Comparison of ENCODE assay signal across 19 mouse cellular contexts in genomic region chr15:102176571-102177316, GRCm38 (mm10). TPM values are rescaled to one million over a fixed set of nuclear protein-coding genes. Genes with fewer than 3 reads are reported as not detected.
DNase-seq lines count a peak whose midpoint lies in the region; ATAC-seq and TF ChIP-seq lines count a peak whose summit lies in the region.
"Had no signal": no experiment of that assay in that cellular context is flagged by ENCODE, and none has a peak within 500 bp of the region (broad histone marks: within the 10 kb centered on the region; RNA-seq: fewer than 3 reads in every experiment).

No protein-coding gene starts in this region.

- intact Hi-C loops in gastrocnemius, adult 2 months (cut with DNase I) = no loop called here
- intact Hi-C loops in heart, adult 2 months (cut with DNase I) = loop anchor here (5.0 kb wide), 1 partner anchor 141 kb away; no protein-coding TSS in a partner anchor

- peak; percentile 44; the same call in 1 of the 2 replicates for ATAC-seq in liver, embryonic 14.5 days (ENCODE audit: insufficient read depth)

- TF ChIP-seq POLR2A in spleen, adult 2 months (IDR thresholded peaks at IDR 0.05; ENCODE audit: low read depth, low read length) = no peak
- no peak for TF ChIP-seq POLR2A in heart, adult 2 months (IDR thresholded peaks at IDR 0.05; ENCODE audit: insufficient read depth, low read depth, low read length)

- no peaks in the 10 kb centered on the region for H3K9me3 ChIP-seq in liver, embryonic 14.5 days (ENCODE audit: control insufficient read depth, low read length)
- H3K9me3 ChIP-seq: embryonic facial prominence, embryonic 15.5 days; forebrain, embryonic 10.5 days; heart, embryonic 10.5 days; hindbrain, embryonic 15.5 days; midbrain, embryonic 12.5 days; neural tube, embryonic 13.5 days had no signal

- H3K27ac ChIP-seq in gastrocnemius, adult 2 months = peak overlapping the region; percentile 24; the same call in 1 of the 2 replicates
- 0 out of 2 replicates have a peak overlapping the region, but pooled peaks have one; percentile 18 for H3K27ac ChIP-seq in spleen, adult 2 months (ENCODE audit: insufficient read depth, low read length)
- no peak overlapping the region for H3K27ac ChIP-seq in liver, embryonic 14.5 days
- H3K27ac ChIP-seq in heart, adult 2 months = no peak overlapping the region; the same call in 1 of the 2 replicates
- H3K27ac ChIP-seq: embryonic facial prominence, embryonic 15.5 days; forebrain, embryonic 10.5 days; heart, embryonic 10.5 days; hindbrain, embryonic 15.5 days; midbrain, embryonic 12.5 days; neural tube, embryonic 13.5 days had no signal

- H3K27me3 ChIP-seq in spleen, adult 2 months (ENCODE audit: control insufficient read depth, insufficient read depth, low read length) = no peaks in the 10 kb centered on the region
- no peaks in the 10 kb centered on the region for H3K27me3 ChIP-seq in liver, embryonic 14.5 days (ENCODE audit: control insufficient read depth, insufficient read depth, low read length)
- no peaks in the 10 kb centered on the region for H3K27me3 ChIP-seq in heart, adult 2 months (ENCODE audit: control insufficient read depth, insufficient read depth, low read length)
- H3K27me3 ChIP-seq: embryonic facial prominence, embryonic 15.5 days; hindbrain, embryonic 15.5 days; midbrain, embryonic 12.5 days; neural tube, embryonic 13.5 days had no signal

- no peaks in the 10 kb centered on the region for H3K4me1 ChIP-seq in spleen, adult 2 months (ENCODE audit: control insufficient read depth, insufficient read depth, insufficient read length)
- H3K4me1 ChIP-seq in liver, embryonic 14.5 days (replicated peaks; ENCODE audit: control insufficient read depth in 2 of 2, insufficient read depth in 2 of 2, low read length in 1 of 2) = peaks cover 0 to 8% of the 10 kb centered on the region in 2 experiments; a peak in 1 of 4 replicates
- H3K4me1 ChIP-seq in heart, adult 2 months (ENCODE audit: control insufficient read depth, insufficient read depth, low read length) = peaks cover 2% of the 10 kb centered on the region
- H3K4me1 ChIP-seq: embryonic facial prominence, embryonic 15.5 days; forebrain, embryonic 10.5 days; heart, embryonic 10.5 days; hindbrain, embryonic 15.5 days; midbrain, embryonic 12.5 days; neural tube, embryonic 13.5 days had no signal

- H3K4me3 ChIP-seq in gastrocnemius, adult 2 months = no peak overlapping the region
- no peak overlapping the region for H3K4me3 ChIP-seq in spleen, adult 2 months (ENCODE audit: extremely low read depth, insufficient read depth, insufficient read length)
- no peak overlapping the region for H3K4me3 ChIP-seq in liver, embryonic 14.5 days (ENCODE audit: insufficient read depth in 1 of 2, low read depth in 2 of 2, low read length in 2 of 2)
- H3K4me3 ChIP-seq in heart, adult 2 months = no peak overlapping the region
- H3K4me3 ChIP-seq: embryonic facial prominence, embryonic 15.5 days; forebrain, embryonic 10.5 days; heart, embryonic 10.5 days; hindbrain, embryonic 15.5 days; midbrain, embryonic 12.5 days; neural tube, embryonic 13.5 days had no signal

- WGBS in spleen, adult 2 months = 76% methylated on average over 7 of the region's 7 CpGs
- WGBS in liver, embryonic 14.5 days (ENCODE audit: insufficient replicate concordance) = 46% methylated on average over 7 of the region's 7 CpGs
- 51% methylated on average over 7 of the region's 7 CpGs for WGBS in heart, adult 2 months

- peak; percentile 24; the same call in 1 of the 2 replicates for TF ChIP-seq EP300 in liver, embryonic 14.5 days (IDR thresholded peaks at IDR 0.05; ENCODE audit: low read depth)
- TF ChIP-seq EP300 in heart, adult 2 months (IDR thresholded peaks at IDR 0.05; ENCODE audit: insufficient read depth, low read depth, low read length) = no peak

- TF ChIP-seq CTCF in gastrocnemius, adult 2 months (IDR thresholded peaks at IDR 0.05) = no peak
- no peak for TF ChIP-seq CTCF in spleen, adult 2 months (IDR thresholded peaks at IDR 0.05; ENCODE audit: extremely low read depth, insufficient read depth, insufficient read length, insufficient replicate concordance)
- TF ChIP-seq CTCF in liver, embryonic 14.5 days (IDR thresholded peaks at IDR 0.05; ENCODE audit: low read depth) = no peak
- TF ChIP-seq CTCF in heart, adult 2 months (IDR thresholded peaks at IDR 0.05) = no peak

- no peaks in the 10 kb centered on the region for H3K36me3 ChIP-seq in spleen, adult 2 months (ENCODE audit: control insufficient read depth, insufficient read depth, low read length)
- no peaks in the 10 kb centered on the region for H3K36me3 ChIP-seq in liver, embryonic 14.5 days (replicated peaks; ENCODE audit: control insufficient read depth, insufficient read depth, low read depth)
- no peaks in the 10 kb centered on the region for H3K36me3 ChIP-seq in heart, adult 2 months (ENCODE audit: control insufficient read depth, insufficient read depth, low read length)
- H3K36me3 ChIP-seq: hindbrain, embryonic 15.5 days; midbrain, embryonic 12.5 days had no signal

- no peak for DNase-seq in gastrocnemius, adult 2 months
- no peak for DNase-seq in gastrocnemius, adult 18-20 months (ENCODE audit: low spot score)
- DNase-seq in spleen, adult 2 months (ENCODE audit: low read depth in 1 of 2, low spot score in 2 of 2) = no peak
- no peak for DNase-seq in spleen, adult 18-20 months
- DNase-seq in liver, embryonic 14.5 days (ENCODE audit: low read depth in 3 of 3, low spot score in 3 of 3) = no peak
- no peak for DNase-seq in cerebellum, postnatal 10 days
- DNase-seq in heart, adult 2 months = no peak
- no peak for DNase-seq in right cerebral cortex, postnatal 10 days (ENCODE audit: low spot score in 2 of 2)
- DNase-seq: B cell, adult 2 months; cerebellum, adult 8-10 months; gastrocnemius, postnatal 25 days; layer of hippocampus, postnatal 36 days; thymus, adult 2 months had no signal

- H3K9ac ChIP-seq in liver, embryonic 14.5 days (replicated peaks) = no peak overlapping the region
- H3K9ac ChIP-seq in heart, adult 2 months (ENCODE audit: low read depth, low read length) = no peak overlapping the region
- H3K9ac ChIP-seq: embryonic facial prominence, embryonic 15.5 days; hindbrain, embryonic 15.5 days; midbrain, embryonic 12.5 days; neural tube, embryonic 13.5 days had no signal

- H3K4me2 ChIP-seq in liver, embryonic 14.5 days (ENCODE audit: low read depth) = no peak overlapping the region
- H3K4me2 ChIP-seq: embryonic facial prominence, embryonic 15.5 days; hindbrain, embryonic 15.5 days; midbrain, embryonic 12.5 days; neural tube, embryonic 13.5 days had no signal

- no peaks in the 10 kb centered on the region for H3K79me2 ChIP-seq in heart, adult 2 months (replicated peaks; ENCODE audit: control insufficient read depth, insufficient read depth, low read length)

RNA-seq across cellular contexts. Expression of gene Zfp740, which starts 26.3 kb away (rescaled TPM):
- 10 to 100 TPM; 26.8 to 29.6 TPM for total RNA-seq in gastrocnemius, adult 2 months (2021)
- total RNA-seq in gastrocnemius, adult 18-20 months (2021) = 10 to 100 TPM; 24.0 to 29.0 TPM
- polyA plus RNA-seq in spleen, adult 2 months (2012; rRNA removed) = 26.8 and 30.2 TPM in 2 replicates
- polyA plus RNA-seq in liver, embryonic 14.5 days (2012; rRNA removed) = 10.2 and 14.9 TPM in 2 replicates
- 11.7 and 12.0 TPM in 2 replicates for polyA plus RNA-seq in liver, embryonic 14.5 days (2014; fragmentation: Nextera tagmentation; extraction: Ambion mirVana)
- 10 to 100 TPM; 31.6 to 32.8 TPM for total RNA-seq in heart, adult 2 months (2021)
- polyA plus RNA-seq in heart, adult 2 months (2012; rRNA removed) = 16.2 and 29.9 TPM in 2 replicates

RNA-seq across cellular contexts. Expression of gene Soat2, which starts 26.4 kb away (rescaled TPM):
- under 1 TPM in 1 of 2 experiments, not detected in 1; 0.14 TPM for total RNA-seq in gastrocnemius, adult 2 months (2021)
- under 1 TPM in 1 of 2 experiments, not detected in 1; 0.09 TPM for total RNA-seq in gastrocnemius, adult 18-20 months (2021)
- polyA plus RNA-seq in spleen, adult 2 months (2012; rRNA removed) = 3.2 and 5.4 TPM in 2 replicates
- polyA plus RNA-seq in liver, embryonic 14.5 days (2012; rRNA removed) = 34.4 and 36.4 TPM in 2 replicates
- polyA plus RNA-seq in liver, embryonic 14.5 days (2014; fragmentation: Nextera tagmentation; extraction: Ambion mirVana) = 21.9 and 25.5 TPM in 2 replicates
- total RNA-seq in heart, adult 2 months (2021) = under 1 TPM in 1 of 2 experiments, not detected in 1; 0.09 TPM
- 0.12 and 0.16 TPM in 2 replicates for polyA plus RNA-seq in heart, adult 2 months (2012; rRNA removed)

RNA-seq across cellular contexts. Expression of gene Csad, which starts 27.8 kb away (rescaled TPM):
- total RNA-seq in gastrocnemius, adult 2 months (2021) = 1 to 10 TPM; 5.8 to 8.8 TPM
- total RNA-seq in gastrocnemius, adult 18-20 months (2021) = 1 to 10 TPM; 5.9 to 7.8 TPM
- polyA plus RNA-seq in spleen, adult 2 months (2012; rRNA removed) = 33.2 and 40.9 TPM in 2 replicates
- polyA plus RNA-seq in liver, embryonic 14.5 days (2012; rRNA removed) = 14.9 and 17.9 TPM in 2 replicates
- 22.6 and 24.0 TPM in 2 replicates for polyA plus RNA-seq in liver, embryonic 14.5 days (2014; fragmentation: Nextera tagmentation; extraction: Ambion mirVana)
- 10 to 100 TPM; 13.1 to 15.6 TPM for total RNA-seq in heart, adult 2 months (2021)
- 33.4 and 42.1 TPM in 2 replicates for polyA plus RNA-seq in heart, adult 2 months (2012; rRNA removed)

RNA-seq across cellular contexts. Expression of gene Igfbp6, which starts 32.6 kb away (rescaled TPM):
- 10 to 100 TPM; 34.3 to 87.7 TPM for total RNA-seq in gastrocnemius, adult 2 months (2021)
- total RNA-seq in gastrocnemius, adult 18-20 months (2021) = 10 to 100 TPM; 32.2 to 50.3 TPM
- polyA plus RNA-seq in spleen, adult 2 months (2012; rRNA removed) = 10.9 and 21.0 TPM in 2 replicates
- polyA plus RNA-seq in liver, embryonic 14.5 days (2012; rRNA removed) = 0.66 and 0.90 TPM in 2 replicates
- 0.95 and 1.6 TPM in 2 replicates for polyA plus RNA-seq in liver, embryonic 14.5 days (2014; fragmentation: Nextera tagmentation; extraction: Ambion mirVana)
- total RNA-seq in heart, adult 2 months (2021) = 10 to 100 TPM; 28.9 to 31.7 TPM
- polyA plus RNA-seq in heart, adult 2 months (2012; rRNA removed) = 47.6 and 56.1 TPM in 2 replicates

RNA-seq across cellular contexts. Expression of gene Spryd3, which starts 40.7 kb away (rescaled TPM):
- 1 to 10 TPM; 4.4 to 5.8 TPM for total RNA-seq in gastrocnemius, adult 2 months (2021)
- 1 to 10 TPM; 4.9 to 7.7 TPM for total RNA-seq in gastrocnemius, adult 18-20 months (2021)
- 26.0 and 28.8 TPM in 2 replicates for polyA plus RNA-seq in spleen, adult 2 months (2012; rRNA removed)
- 11.9 and 12.5 TPM in 2 replicates for polyA plus RNA-seq in liver, embryonic 14.5 days (2012; rRNA removed)
- polyA plus RNA-seq in liver, embryonic 14.5 days (2014; fragmentation: Nextera tagmentation; extraction: Ambion mirVana) = 8.8 and 9.1 TPM in 2 replicates
- 10 to 100 TPM; 13.4 to 14.2 TPM for total RNA-seq in heart, adult 2 months (2021)
- polyA plus RNA-seq in heart, adult 2 months (2012; rRNA removed) = 23.1 and 24.2 TPM in 2 replicates

Comparison
In these comparisons a context has a peak if more than half of its experiments do, and no peak if none do; other contexts are left out.
1. H3K27ac ChIP-seq: peak in gastrocnemius, adult 2 months (single experiment) and spleen, adult 2 months (single experiment); none in liver, embryonic 14.5 days (single experiment) and heart, adult 2 months (single experiment).